Mouse (Mus musculus): ENCODE measurements around the gene Olfr904. TPM values are rescaled to one million over a fixed set of nuclear protein-coding genes. Genes with fewer than 3 reads are reported as not detected.

Olfr904 gene
- total RNA-seq (2023; ENCODE audit: inconsistent age): not detected in 4 replicates

DNA sequence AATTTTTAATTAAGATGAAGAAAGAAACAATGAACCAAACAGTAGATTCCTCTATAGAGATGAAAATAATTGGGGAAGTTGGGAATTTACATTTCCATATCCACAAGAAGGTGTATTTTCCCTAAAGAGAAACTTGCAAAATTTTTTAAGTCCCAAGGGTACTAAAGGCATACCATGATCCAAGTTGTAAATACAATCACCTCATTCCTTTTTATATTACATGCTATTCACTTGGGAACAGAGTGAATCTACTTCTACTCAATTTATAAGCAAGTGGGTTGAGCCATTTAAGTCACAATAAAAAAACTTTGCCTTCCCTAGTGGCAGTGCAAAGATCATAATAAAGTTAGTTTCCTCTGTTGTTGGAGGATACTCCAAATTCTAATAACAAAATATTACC is at the start of gene Olfr904:
Gene Olfr904, plus strand, starts transcription at position 301 of the 400 bp plus-strand sequence.

GRCm38 (mm10) chr9:38429155-38429554 is 33.8 kb upstream of the Olfr904 start, which contains the start of gene Olfr901:
Gene Olfr901, plus strand, starts transcription at chr9:38429455.

DNA sequence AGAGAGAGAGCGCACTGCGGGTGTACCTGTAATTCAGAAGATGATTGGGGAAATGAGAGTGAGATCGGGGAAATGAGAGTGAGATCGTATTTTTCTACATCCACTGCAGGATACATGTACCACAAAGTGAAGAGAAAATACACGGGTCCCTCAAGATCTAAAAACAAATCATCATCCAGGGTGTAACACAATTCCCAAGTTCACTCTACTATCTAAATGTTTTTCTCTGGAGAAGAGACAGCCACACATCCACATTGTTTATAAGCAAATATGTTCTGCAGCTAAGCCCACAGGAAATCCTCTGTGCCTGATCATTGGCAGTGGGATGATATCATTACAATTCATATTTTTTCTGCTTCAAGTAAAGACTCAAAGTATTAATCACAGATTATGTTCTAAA is 15.6 kb upstream of the Olfr904 start, which contains the start of gene Olfr902:
Gene Olfr902, plus strand, starts transcription at position 301 of the 400 bp plus-strand sequence.

DNA sequence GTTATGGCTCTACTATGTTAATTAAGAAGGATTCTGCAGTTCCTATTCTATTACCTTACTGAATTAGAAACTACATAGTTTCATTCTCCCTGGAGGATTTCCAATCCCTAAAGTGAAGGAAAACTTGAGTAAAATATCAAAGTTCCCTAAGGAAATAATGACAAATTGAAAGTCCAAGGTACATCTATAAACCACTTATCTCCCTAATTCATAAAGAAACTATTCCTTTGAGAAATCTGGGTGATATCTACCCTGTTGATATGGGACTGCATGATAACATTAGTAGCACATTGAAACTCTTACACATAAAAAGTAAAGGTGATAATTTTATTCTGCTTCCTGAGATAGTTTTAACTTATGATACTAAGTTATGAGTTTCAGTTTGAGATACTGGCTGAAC is 7.9 kb downstream of the Olfr904 start, which contains the start of gene Olfr905:
Gene Olfr905, plus strand, starts transcription at position 301 of the 400 bp plus-strand sequence.

DNA sequence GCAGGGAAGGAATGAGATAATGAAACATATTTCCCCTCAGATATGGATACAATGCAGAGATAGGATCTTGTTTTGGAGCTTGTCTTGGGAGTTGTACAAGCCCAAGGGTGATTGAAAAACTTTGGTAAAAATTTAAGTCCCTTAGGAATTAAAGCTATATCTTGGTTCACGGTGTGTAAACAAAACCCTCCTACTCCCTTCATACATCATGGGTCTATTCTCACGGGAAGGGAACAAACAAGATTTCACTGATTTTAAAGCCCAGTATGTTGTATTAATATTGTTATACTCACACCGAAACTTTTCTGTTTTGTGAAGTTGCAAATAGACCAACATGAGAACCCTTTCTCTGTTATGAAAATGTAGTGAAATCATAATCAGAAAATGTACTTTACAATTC is 23.8 kb downstream of the Olfr904 start, which contains the start of gene Olfr906:
Gene Olfr906, plus strand, starts transcription at position 301 of the 400 bp plus-strand sequence.

GRCm38 (mm10) chr9:38495501-38495900 is 32.6 kb downstream of the Olfr904 start, which contains the start of gene Olfr907:
Gene Olfr907, plus strand, starts transcription at chr9:38495801.

Other genes with a start within 250 kb of the Olfr904 start
- gene Olfr894, start 245.1 kb upstream of the Olfr904 start, total RNA-seq (2023; ENCODE audit: inconsistent age): not detected in 4 replicates
- not detected in 4 replicates for gene Olfr143, start 210.4 kb upstream of the Olfr904 start, total RNA-seq (2023; ENCODE audit: inconsistent age)
- gene Olfr895, start 195.3 kb upstream of the Olfr904 start, total RNA-seq (2023; ENCODE audit: inconsistent age): not detected in 4 replicates
- not detected in 4 replicates for gene Olfr896-ps1, start 172.0 kb upstream of the Olfr904 start, total RNA-seq (2023; ENCODE audit: inconsistent age)
- gene Olfr25, start 134.1 kb upstream of the Olfr904 start, total RNA-seq (2023; ENCODE audit: inconsistent age): not detected in 4 replicates
- gene Olfr898, start 114.7 kb upstream of the Olfr904 start, total RNA-seq (2023; ENCODE audit: inconsistent age): not detected in 4 replicates
- gene Olfr250, start 96.2 kb upstream of the Olfr904 start, total RNA-seq (2023; ENCODE audit: inconsistent age): not detected in 4 replicates
- not detected in 4 replicates for gene Olfr251, start 86.1 kb upstream of the Olfr904 start, total RNA-seq (2023; ENCODE audit: inconsistent age)
- not detected in 4 replicates for gene Olfr147, start 61.4 kb upstream of the Olfr904 start, total RNA-seq (2023; ENCODE audit: inconsistent age)
- gene Olfr901, start 33.7 kb upstream of the Olfr904 start, total RNA-seq (2023; ENCODE audit: inconsistent age): not detected in 4 replicates
- not detected in 4 replicates for gene Olfr902, start 15.5 kb upstream of the Olfr904 start, total RNA-seq (2023; ENCODE audit: inconsistent age)
- gene Olfr905, start 8.0 kb downstream of the Olfr904 start, total RNA-seq (2023; ENCODE audit: inconsistent age): not detected in 4 replicates
- not detected in 4 replicates for gene Olfr906, start 23.9 kb downstream of the Olfr904 start, total RNA-seq (2023; ENCODE audit: inconsistent age)
- gene Olfr907, start 32.7 kb downstream of the Olfr904 start, total RNA-seq (2023; ENCODE audit: inconsistent age): not detected in 4 replicates
- not detected in 4 replicates for gene Olfr911-ps1, start 58.4 kb downstream of the Olfr904 start, total RNA-seq (2023; ENCODE audit: inconsistent age)
- not detected in 4 replicates for gene Olfr910, start 74.7 kb downstream of the Olfr904 start, total RNA-seq (2023; ENCODE audit: inconsistent age)
- gene Olfr912, start 117.0 kb downstream of the Olfr904 start, total RNA-seq (2023; ENCODE audit: inconsistent age): not detected in 4 replicates
- gene Olfr913, start 129.6 kb downstream of the Olfr904 start, total RNA-seq (2023; ENCODE audit: inconsistent age): not detected in 4 replicates
- not detected in 4 replicates for gene Olfr914, start 142.0 kb downstream of the Olfr904 start, total RNA-seq (2023; ENCODE audit: inconsistent age)
- not detected in 4 replicates for gene Olfr916, start 196.7 kb downstream of the Olfr904 start, total RNA-seq (2023; ENCODE audit: inconsistent age)
- gene Olfr917, start 202.7 kb downstream of the Olfr904 start, total RNA-seq (2023; ENCODE audit: inconsistent age): not detected in 4 replicates
- gene Olfr918, start 211.5 kb downstream of the Olfr904 start, total RNA-seq (2023; ENCODE audit: inconsistent age): not detected in 4 replicates
- gene Olfr919, start 240.5 kb downstream of the Olfr904 start, total RNA-seq (2023; ENCODE audit: inconsistent age): not detected in 4 replicates